Mouse (Mus musculus): ENCODE data around the gene Ccdc93. TPM values are rescaled to one million over a fixed set of nuclear protein-coding genes. Genes with fewer than 3 reads are reported as not detected.

The Ccdc93 gene
- 21.5 and 24.6 TPM in 2 replicates for total RNA-seq (2021)
- long read RNA-seq, experiment 1, full-length matches to known transcripts, result 2 of 4 reads
- long read RNA-seq, experiment 1, partial matches to known transcripts, result 0 of 4 reads
- long read RNA-seq, experiment 1, other reads (novel, unspliced or antisense), result 2 of 4 reads
- long read RNA-seq, experiment 2, full-length matches to known transcripts, result 5 of 9 reads
- long read RNA-seq, experiment 2, partial matches to known transcripts, result 0 of 9 reads
- long read RNA-seq, experiment 2, other reads (novel, unspliced or antisense), result 4 of 9 reads

- DNase-seq, result peak; percentile 100
These were observed at the start of gene Ccdc93 for GRCm38 (mm10) chr1:121430938-121431928. Gene Ccdc93, plus strand, starts transcription at chr1:121431049.

- no peak for DNase-seq
These were observed 49.3 kb upstream of the Ccdc93 start for GRCm38 (mm10) chr1:121381562-121381961.

- DNase-seq, result no peak
These were observed 42.5 kb upstream of the Ccdc93 start for GRCm38 (mm10) chr1:121388312-121388711.

- DNase-seq, result no peak
These were observed 42.1 kb upstream of the Ccdc93 start for GRCm38 (mm10) chr1:121388732-121389131.

- DNase-seq, result no peak
These were observed 41.3 kb upstream of the Ccdc93 start for GRCm38 (mm10) chr1:121389574-121389973.

GRCm38 (mm10) chr1:121390003-121390402 lies 40.8 kb upstream of the Ccdc93 start:
- no peak for DNase-seq

- peak; percentile 10 for DNase-seq
These were observed 40.4 kb upstream of the Ccdc93 start for GRCm38 (mm10) chr1:121390421-121390820.

GRCm38 (mm10) chr1:121390855-121391254 lies 40.0 kb upstream of the Ccdc93 start:
- DNase-seq, result no peak

GRCm38 (mm10) chr1:121393117-121393516 lies 37.7 kb upstream of the Ccdc93 start:
- no peak for DNase-seq

- DNase-seq, result peak; percentile 60
These were observed 36.1 kb upstream of the Ccdc93 start for GRCm38 (mm10) chr1:121394764-121395163.

- no peak for DNase-seq
These were observed 34.3 kb upstream of the Ccdc93 start for GRCm38 (mm10) chr1:121396501-121396900.

- DNase-seq, result no peak
These were observed 32.6 kb upstream of the Ccdc93 start for GRCm38 (mm10) chr1:121398231-121398630.

- no peak for DNase-seq
These were observed 31.6 kb upstream of the Ccdc93 start for GRCm38 (mm10) chr1:121398986-121399881.

- DNase-seq, result peak; percentile 37
These were observed 30.6 kb upstream of the Ccdc93 start for GRCm38 (mm10) chr1:121400243-121400642.

GRCm38 (mm10) chr1:121419084-121419483 lies 11.8 kb upstream of the Ccdc93 start:
- peak; percentile 49 for DNase-seq

- no peak for DNase-seq
These were observed 11.1 kb upstream of the Ccdc93 start for GRCm38 (mm10) chr1:121419569-121420265.

GRCm38 (mm10) chr1:121430183-121430937 lies 489 bp upstream of the Ccdc93 start:
- peak; percentile 23 for DNase-seq

- no peak for DNase-seq
These were observed 5.1 kb downstream of the Ccdc93 start for GRCm38 (mm10) chr1:121435981-121436380.

GRCm38 (mm10) chr1:121440535-121441381 lies 9.9 kb downstream of the Ccdc93 start:
- DNase-seq, result peak; percentile 84

GRCm38 (mm10) chr1:121444147-121444546 lies 13.3 kb downstream of the Ccdc93 start:
- DNase-seq, result no peak
